Mouse (Mus musculus) inflammation-experienced regulatory T-cells, adult 6 months (primary cell): ENCODE measurements around the gene Slco1c1. TPM values are rescaled to one million over a fixed set of nuclear protein-coding genes. Genes with fewer than 3 reads are reported as not detected.

ENCODE experiments used
- ATAC-seq: one replicate; pipeline ENCODE4 v1.8.0; 2017
- polyA plus RNA-seq, 3 experiments: library from polyadenylated mRNA; unstranded; fragments of 100-300 nt; shearing (Covaris generic); gene quantifications; one replicate each; pipeline ENCODE4 v1.2.1; 2017

Slco1c1 gene
- not detected for polyA plus RNA-seq

DNA sequence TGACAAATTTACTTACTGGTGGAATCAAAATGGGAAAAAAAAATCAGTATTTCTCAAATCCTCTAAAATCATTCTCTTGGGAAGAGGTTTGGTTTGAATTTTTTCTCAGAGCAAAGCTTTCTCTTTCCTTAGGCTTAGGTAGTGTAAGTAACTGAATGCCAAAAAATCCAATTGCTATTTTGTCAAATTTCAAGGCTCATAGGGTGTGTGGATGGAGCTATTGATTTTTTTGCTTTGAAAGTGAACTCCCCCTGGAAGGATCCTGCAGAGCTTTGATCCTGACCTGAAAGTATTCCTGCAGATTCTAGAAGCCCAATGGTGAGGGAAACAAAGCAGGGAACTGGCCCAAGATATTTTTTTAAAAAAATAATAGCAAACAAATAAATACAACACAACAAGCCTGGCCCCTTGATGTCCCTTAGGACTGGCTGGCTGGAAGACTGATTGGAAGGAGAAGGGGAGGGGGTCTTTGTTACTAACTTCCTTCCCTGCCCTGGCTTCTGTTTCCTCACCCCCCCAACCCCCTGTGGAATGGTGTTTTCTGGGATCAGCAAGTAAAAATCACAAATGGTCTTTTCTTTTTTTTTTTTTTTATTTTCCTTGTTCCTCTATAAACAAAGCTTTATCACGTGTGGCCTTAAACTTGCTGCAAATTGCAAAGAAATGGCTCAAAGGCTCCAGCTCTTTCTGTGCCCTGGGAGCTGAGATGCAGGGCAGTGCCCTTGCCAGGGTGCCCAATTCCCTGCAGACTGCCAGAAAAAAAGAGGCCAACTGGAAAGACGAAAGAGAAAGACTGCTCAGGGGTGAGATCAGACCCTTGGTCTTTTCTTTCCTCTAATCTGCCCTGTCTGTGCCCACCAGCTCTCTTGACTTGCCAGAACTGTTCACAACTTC is at the start of gene Slco1c1:
Gene Slco1c1 (plus strand): TSS at position 622 of the 894 bp plus-strand sequence.
- no peak for ATAC-seq

DNA sequence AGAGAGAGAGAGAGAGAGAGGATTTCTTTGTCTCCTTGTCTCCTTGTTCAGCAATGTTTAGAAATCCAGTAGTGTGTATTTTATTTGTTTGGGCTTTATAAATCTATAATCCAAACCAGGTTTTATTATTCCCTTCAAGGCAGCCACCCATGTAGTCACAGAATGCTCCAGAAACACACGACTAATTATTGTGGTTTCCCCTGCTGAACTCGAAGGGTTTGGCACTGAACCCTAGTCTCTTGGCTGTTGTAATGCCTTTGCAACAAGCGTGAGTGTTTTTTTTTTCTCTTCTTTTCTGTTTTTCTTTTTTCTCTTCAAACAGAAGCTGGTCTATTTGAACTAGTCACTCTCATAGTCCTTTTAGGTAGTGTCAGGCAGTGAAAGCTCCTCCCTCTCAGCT is 49.5 kb upstream of the Slco1c1 start:
- no peak for ATAC-seq

DNA sequence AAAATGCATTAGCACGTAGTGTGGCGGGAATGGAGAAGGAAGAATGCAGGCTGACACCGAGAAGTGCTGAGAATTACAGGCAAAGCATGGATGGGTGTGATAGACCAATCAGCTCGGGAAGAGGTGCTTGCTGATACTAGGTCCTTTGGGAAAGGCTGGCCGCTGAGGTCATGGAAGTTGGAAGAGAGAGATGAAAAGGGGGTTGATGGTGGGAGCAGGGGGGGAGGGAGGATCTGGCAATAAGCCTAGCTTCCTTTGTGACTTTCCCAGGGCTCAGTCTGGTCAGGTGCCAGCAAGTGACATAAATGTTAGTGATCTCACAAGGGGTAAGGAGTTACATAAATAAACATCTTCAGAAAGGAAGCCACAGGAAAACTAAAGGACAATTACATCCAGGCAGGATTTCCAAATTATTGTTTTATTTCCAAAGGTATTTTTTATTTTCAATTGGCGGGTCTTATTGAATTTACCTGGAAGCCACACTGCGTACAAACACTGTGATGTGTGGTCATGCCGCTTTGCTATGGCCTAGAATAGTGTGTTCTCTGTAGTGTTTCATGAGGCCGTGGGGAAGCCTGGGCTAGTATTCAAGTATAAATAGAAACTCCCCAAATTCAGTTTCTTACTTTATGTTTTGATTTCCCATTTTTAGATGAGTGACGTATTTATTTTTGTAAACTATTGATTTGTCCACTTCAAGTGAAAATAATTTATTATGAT is 38.7 kb upstream of the Slco1c1 start:
- ATAC-seq, result no peak

DNA sequence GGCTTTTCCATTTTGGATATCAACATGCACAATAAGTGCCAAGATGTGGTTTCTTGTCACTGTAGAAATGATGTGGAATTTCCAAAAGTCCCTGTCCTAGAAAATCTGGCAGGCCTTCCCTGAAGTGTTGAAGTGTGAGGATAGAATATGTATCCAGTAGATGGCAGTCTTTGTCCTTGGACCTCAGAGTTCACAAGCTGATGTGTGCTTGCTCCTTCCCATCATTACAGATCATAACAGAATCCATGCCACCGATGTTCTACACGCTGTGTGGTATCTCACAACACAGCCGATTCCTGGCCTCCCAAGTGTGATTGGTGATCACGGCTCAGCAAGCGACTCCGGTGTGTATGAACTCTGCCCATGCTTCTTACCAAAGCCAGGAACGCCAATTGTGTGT is 36.9 kb upstream of the Slco1c1 start:
- no peak for ATAC-seq

DNA sequence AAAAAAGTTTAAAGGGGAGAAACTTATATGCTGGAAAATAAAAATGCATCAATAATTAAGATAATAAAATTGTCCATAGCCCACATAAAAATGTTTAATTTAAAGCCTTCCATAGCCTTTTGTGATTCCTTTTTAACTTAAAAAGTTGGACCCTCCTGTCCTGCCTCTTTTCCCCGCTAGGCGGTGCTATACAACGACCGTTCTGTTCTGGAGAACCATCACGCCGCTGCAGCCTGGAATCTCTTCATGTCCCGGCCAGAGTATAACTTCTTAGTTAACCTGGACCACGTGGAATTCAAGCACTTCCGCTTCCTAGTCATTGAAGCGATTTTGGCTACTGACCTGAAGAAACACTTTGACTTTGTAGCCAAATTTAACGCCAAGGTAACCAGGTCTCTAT is 35.5 kb upstream of the Slco1c1 start:
- ATAC-seq, result no peak

DNA sequence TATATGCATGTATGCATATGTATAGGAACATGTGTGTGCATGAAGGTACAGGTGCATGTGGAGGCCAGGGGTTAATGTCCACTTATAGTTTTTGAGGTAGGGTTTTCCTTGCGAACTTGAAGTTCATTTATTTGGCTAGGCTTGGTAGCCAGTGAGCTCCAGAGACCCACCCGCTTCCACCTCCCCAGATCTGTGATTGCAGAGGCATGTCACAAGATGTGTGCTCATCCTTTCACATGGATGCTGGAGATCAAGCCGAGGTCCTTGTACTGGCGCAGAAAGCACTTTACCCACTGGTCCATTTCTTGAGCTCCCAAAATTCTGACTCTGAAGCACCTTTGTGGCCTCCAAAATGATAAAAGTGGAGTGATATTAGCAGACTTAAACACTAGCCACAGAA is 29.3 kb upstream of the Slco1c1 start:
- ATAC-seq, result no peak

DNA sequence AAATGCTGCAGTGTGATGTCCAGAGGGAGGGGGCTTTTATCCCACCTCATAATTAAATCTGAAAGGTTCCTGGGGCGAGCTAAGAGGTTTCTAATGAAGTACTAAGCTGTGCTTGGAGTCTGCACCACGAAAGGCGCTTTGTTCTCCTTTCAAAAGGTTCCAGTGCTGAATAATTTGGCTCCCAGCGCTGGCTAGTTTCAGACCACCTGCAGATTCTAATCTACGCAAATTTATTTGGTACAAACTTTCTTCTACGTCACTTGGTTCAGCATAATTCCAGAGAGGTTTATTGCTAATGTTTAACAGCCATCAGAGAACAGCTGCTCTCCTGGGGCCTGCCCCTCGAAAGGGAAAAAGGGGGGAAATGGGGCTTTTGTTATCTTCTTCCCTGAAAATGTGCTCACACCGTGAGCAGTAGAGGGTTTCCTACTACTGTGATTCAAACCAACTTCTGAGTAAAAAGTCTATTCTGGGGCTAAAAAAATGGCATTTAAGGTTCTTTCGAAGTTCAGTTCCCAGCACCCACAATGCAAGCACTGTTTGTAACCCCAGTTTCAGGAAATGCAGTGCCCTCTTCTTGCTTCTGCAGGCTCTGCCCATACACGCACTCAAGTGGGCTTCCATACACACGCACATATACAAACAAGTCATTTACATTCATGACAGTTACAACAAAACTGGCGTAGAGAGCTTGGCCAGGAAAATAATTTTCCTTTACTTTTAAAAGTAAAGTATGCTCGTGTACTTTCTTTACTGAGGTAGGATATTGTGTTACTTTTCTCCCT is 28.3 kb upstream of the Slco1c1 start:
- ATAC-seq, result no peak

DNA sequence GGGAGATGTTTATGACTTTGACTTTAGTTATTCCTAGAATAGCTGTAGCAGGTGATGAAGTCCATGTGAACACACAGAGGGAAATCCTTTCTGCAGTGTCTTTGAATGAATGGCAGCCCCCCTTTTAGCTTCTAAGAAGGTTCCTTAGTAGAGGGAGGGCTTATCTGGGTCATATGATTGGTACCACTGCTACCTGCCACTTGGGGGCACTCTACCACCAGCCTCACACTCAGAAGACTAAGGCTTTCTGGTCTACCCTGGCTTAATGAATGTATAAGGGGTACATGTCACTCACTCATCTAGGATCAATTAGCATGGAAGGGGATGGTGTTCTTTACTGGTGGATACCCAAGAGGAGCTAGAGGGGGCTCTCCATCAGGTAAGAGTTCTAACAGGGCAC is 24.7 kb upstream of the Slco1c1 start:
- ATAC-seq, result no peak

DNA sequence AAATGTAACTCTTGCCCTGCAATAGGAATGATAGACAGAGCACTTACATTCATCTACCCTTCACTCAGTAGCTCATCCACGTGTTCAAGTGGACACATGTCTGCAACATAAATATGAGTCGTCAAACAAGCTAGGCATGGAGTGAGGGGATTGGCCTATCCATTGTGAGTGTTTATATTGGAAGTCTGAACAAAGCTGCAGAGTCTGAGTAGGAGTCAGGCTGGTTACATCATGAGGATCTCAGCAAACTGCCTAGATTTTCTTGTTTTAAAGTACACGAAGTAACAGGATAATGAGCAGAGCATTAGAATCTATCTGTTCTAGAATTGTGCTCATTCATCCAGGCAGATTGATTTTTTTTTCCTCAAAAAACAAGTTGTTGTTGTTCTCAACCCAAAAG is 23.0 kb upstream of the Slco1c1 start:
- no peak for ATAC-seq

DNA sequence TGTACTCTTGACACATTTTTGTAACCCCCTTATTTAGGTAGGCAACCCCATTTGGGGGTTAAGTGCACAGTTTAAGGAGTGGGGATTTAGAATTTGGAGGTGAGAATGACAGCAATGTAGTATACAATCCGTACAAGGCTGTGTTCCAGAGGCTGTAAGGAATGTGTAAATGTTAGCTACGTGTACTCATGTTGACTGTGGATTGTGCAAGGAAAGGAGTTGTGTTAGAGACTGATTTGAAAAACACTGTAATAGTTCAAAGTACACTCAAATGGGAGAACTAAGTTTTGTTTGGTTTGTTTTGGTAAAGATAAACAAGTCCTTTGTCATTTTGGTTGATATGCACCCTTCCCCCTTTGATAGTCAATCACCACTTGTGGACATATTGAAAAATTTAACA is 1.6 kb upstream of the Slco1c1 start:
- ATAC-seq, result no peak

DNA sequence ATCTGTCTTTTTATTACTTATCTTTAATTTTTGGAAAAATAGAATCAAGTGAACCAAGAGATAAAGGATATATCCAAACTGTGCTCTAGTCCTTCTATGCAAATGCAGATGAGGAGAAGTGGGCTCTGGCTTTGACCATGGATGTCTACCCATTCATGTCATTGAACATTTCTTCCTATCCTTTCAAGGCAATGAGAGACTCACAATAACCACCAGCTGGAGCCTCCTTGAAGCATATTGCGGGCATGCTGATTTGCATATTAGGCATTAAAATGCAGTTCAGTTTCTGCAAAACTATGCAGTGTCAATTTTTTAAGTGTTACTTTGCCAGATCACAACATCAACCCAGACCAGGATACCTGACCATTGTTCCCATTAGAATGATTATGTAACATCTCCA is 1.6 kb downstream of the Slco1c1 start:
- no peak for ATAC-seq

DNA sequence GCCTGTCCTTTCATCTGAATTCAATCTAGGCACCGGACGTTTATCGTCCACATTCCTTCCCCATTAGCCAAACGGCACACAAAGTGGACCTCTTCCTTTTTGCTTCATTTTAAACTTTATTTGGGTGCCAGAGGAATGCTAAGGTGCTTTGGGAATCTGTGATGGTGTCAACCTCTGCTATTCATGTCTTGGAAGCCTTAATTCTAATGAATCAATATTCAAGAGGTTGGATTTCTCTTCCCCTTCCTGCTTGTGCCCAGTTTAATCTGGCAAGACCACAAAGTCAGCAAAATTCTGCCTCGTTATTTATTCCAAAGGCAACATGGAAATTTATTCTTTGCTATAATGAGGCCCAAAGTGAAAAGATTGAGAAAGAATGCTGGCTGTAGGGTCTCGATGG is 6.7 kb downstream of the Slco1c1 start:
- no peak for ATAC-seq

DNA sequence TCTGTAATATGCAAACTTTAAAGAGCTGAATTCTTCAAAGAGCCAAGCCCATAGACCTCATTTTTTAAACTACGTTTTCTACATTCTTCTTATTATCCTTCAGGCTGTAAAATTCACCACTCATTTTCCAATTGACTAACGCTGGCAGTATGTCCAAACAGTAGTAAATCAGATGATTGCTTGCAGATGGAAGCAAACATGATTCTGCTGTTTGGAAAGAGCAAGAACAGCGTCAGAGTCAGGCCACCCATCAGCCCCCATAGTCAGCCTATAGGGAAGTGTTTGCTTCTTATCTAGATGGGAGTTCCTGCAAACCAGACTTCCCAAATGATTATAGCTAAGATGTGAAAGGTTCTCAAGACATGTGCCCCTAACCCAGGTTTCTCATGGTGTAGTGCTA is 13.1 kb downstream of the Slco1c1 start:
- no peak for ATAC-seq

DNA sequence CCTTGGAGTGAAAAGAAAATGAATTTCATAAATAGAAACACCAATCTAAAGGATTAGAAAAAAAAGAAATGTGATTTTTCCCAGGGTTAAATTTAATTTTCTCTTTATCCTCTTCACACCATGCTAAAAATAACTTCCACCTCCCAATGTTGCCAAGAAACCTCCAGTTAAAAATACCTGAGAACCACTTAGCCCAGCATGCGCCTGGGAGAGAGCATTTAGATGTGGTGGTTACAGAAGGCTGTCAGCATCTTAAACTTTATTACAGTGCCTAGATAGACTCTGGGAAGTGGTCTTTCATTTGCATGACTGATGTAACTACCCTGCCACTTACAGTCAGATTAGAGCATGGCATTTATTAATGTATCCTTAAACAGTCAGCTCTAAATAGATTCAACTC is 17.0 kb downstream of the Slco1c1 start:
- no peak for ATAC-seq

DNA sequence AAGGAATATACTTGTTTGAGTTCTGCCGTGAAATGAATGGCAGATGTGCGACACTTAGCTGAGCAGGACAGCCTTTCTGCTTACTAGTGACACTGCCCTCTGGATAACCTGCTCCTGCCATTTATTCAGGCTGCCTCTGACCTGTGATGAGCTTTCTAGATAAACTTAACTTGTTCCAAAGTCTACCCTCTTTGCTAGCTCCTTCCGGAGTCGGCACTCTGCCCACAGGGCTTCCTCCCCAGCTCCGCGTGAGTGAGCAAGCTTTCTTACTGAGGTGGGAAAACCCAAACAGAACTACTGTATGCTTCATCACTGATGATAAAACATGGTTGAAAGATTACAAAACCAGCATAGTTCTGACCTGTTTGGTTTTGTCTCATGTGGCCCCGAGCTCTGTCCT is 19.2 kb downstream of the Slco1c1 start:
- ATAC-seq, result no peak

DNA sequence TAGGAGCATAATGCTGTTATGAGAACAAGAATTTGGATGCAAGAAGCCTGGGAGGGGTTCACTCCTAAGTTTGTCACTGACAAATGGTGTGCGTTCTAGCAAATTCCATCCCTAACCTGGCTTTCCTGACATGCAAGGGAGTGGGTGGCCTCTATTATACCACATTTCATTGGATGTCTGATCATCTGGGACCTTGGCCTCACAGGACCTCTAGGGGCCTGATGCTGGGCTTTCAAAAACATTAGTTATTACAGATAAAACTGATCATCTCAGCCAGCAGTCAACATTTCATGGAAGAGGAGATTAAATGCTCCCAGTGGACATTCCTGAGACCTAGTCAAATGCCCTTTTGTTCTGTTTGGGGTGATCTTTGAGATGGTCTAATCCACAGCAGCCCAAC is 34.0 kb downstream of the Slco1c1 start:
- ATAC-seq, result no peak

DNA sequence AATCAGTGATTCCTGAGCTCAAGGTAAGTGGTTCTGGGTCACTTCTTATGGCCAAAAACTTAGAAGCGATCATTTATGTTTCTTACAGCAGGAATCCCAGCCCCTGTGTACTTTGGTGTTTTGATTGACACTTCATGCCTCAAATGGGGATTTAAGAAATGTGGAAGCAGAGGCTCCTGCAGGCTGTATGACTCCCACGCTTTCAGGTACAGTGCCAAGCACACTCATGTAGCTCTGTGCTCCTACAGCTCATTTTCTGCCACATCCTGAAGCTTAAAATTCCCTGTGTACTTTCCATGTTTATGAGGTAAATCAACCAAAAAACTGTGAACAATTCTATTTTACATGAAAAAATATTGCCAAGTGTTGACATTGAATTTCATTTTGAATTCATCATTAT is 43.2 kb downstream of the Slco1c1 start:
- no peak for ATAC-seq

DNA sequence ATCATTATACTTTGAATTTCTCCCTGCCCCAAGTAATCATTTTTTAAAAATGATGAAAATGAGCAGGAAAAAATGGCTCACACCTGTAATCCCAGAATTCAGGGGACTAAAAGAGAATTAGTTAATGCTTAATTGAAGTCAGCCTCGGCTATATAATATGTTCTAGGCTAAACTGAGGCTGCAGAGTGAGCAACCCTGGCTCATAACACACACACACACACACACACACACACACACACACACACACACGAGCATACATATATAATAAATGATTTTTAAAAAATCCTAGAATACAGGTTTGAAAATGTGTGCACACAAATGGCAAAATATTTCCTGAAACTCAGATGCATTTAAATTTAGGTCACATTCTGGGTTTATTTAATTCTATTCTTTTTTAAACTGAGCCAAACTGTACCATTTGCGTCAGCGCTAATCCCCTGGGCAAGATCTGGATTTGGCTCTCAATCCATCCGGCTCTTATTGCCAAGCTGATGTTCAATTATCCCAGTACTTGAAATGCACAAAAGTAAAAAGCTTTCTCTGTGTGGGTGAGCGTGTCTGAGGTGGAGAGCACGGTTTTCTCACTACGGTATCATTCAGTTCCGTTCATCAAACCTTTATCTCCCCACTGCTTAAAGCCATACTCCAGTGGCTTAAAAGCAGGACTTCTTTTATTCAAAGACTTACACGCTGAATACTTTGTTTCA is 43.8 kb downstream of the Slco1c1 start:
- no peak for ATAC-seq

DNA sequence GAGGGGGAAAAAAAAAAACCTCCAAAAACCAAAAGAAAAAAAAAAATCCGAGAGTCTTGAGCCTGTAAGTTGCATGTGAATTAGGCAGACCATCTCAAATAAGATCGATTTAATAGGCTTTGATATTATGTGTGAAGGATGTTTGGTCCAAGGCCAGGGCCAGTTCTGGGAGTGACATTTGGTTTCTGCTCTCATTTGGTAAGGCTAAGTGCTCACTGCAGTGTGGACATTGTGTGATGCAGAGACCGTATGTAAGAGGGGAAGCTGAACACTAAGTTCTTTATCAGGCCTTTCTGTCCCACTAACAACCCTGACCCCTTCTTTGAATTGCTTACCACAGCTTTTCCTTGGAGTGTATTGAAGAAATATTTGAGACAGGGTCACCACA is 44.4 kb downstream of the Slco1c1 start:
- no peak for ATAC-seq

DNA sequence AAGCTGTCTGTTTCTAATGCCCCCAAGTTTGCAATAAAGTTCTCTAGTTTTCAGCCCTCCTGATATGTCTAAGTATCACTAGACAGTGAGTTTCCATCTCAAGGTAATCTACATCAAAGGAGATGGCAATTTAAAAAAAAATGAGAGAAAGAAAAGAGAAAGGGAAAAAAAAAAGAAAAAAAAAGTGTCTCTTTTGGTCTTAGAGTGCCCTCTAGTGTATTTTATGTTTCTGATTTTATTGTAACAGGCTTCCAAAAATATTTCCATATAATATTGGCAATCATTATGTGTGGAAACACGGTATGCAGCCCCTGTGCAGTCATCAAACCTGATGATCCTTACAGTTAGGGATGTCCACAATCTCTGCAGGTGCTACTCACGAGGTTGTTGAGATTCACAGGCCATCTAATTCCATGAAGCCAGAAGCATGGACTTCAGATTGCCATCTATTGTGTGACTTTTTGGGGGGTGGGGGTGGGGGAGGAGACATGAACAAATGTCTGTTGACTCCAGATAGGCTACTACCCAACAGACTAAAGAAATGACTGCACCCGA is 52.6 kb downstream of the Slco1c1 start:
- no peak for ATAC-seq

DNA sequence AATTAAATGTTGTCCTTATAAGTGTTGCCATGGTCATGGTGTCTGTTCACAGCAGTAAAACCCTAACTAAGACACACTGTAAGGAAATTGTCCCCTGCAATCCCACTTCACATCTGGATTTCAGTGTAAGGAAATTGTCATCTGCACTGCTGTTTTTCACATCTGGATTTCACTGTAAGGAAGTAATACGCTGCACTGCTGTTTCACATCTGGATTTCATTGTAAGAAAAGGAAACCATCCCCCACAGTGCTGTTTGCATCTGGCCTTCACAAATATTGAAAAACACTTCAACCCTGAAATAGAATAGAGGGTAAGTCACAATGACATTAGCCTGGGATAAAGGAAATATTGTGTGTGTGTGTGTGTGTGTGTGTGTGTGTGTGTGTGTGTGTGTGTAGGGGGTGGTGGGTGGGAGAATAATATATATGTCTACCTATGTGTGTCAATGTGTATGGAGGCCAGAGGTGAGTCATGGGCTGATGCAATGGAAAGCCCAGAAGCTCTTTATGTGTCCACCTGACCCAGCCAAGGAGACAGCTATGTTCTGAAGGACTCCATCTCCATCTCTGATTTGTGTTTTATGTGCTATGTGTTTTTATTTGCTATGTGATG is 60.7 kb downstream of the Slco1c1 start:
- ATAC-seq, result no peak

DNA sequence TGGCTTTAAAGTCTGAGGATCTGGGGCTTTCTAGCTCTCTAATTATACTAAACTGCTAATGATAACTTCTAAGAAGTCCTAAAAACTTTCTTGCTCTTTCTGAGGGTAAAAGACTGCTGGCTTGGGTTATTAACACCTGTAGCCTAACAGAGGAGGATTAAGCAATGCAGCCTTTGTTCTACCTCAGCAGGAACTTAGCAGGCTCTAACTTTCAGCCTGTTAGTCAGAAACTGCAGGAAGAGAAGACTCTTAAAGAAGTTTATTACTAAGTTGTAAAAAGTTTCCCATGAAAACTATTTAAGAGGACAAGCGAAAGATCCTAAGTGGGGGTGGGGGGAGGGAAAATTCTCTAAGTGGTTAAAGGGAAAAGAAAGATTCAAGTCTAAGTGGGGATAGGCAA is 65.8 kb downstream of the Slco1c1 start:
- ATAC-seq, result no peak
